In the genomic region with DNA sequence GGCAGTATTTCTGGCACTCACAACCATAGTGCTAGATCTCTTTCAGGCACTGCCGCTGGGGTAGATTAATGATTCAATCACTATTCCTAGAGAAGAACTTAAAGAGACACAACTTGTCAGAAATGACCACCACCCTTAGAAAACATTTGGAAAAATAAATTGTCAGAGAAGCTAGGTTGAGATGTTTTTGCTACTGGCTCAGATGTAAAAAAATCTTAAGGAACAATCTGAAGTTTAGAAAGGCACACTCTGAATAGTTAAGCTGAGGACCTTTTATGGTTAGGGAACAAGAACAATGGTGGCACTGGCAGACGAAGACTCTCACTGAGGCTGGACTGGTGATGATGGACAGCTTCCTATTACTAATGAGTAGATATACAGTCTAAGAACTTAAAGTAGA, we compare ENCODE assay signal across 35 mouse cellular contexts.
"Had no signal": no experiment of that assay in that cellular context is flagged by ENCODE, and none has a peak within 500 bp of the region (broad histone marks: within the 10 kb centered on the region; RNA-seq: fewer than 3 reads in every experiment).

No protein-coding gene starts in this region.

- DNase-seq: heart, postnatal 10 days; heart, postnatal 14 days; heart, postnatal 36 days; heart, postnatal 4 days; kidney, adult 11 months; kidney, adult 18-20 months; kidney, adult 2 months; kidney, adult 8-10 months; kidney, adult 9 months; kidney, postnatal 10 days; kidney, postnatal 14 days; kidney, postnatal 25 days; kidney, postnatal 36 days; kidney, postnatal 4 days; layer of hippocampus, adult 9-11 months; layer of hippocampus, postnatal 36 days had no signal

- H3K9ac ChIP-seq: heart, embryonic 12.5 days; heart, embryonic 13.5 days; heart, embryonic 15.5 days; hindbrain, embryonic 12.5 days; hindbrain, embryonic 13.5 days; hindbrain, embryonic 14.5 days; hindbrain, embryonic 15.5 days; intestine, embryonic 15.5 days; kidney, embryonic 15.5 days had no signal

- ATAC-seq: hindbrain, embryonic 16.5 days; hindbrain, postnatal 0 days; inflammation-experienced regulatory T-cells, adult 6 months; intestine, embryonic 15.5 days; intestine, embryonic 16.5 days; intestine, postnatal 0 days had no signal

- H3K27me3 ChIP-seq: heart, embryonic 12.5 days; heart, embryonic 13.5 days; heart, embryonic 15.5 days; hindbrain, embryonic 12.5 days; hindbrain, embryonic 13.5 days; hindbrain, embryonic 15.5 days; intestine, embryonic 15.5 days; kidney, embryonic 15.5 days had no signal

- H3K4me3 ChIP-seq: heart, embryonic 12.5 days; heart, embryonic 13.5 days; heart, embryonic 15.5 days; hindbrain, embryonic 10.5 days; hindbrain, embryonic 12.5 days; hindbrain, embryonic 13.5 days; hindbrain, embryonic 15.5 days; intestine, embryonic 15.5 days; kidney, embryonic 15.5 days; layer of hippocampus, adult 2 months; left cerebral cortex, adult 2 months had no signal

- H3K4me2 ChIP-seq: heart, embryonic 11.5 days; heart, embryonic 12.5 days; heart, embryonic 13.5 days; heart, embryonic 15.5 days; hindbrain, embryonic 12.5 days; hindbrain, embryonic 13.5 days; hindbrain, embryonic 14.5 days; hindbrain, embryonic 15.5 days; intestine, embryonic 15.5 days; kidney, embryonic 15.5 days had no signal

- H3K9me3 ChIP-seq: heart, embryonic 12.5 days; heart, embryonic 13.5 days; heart, embryonic 15.5 days; hindbrain, embryonic 10.5 days; hindbrain, embryonic 12.5 days; hindbrain, embryonic 13.5 days; hindbrain, embryonic 15.5 days; intestine, embryonic 15.5 days; kidney, embryonic 15.5 days had no signal

- H3K27ac ChIP-seq: heart, embryonic 13.5 days; heart, embryonic 15.5 days; hindbrain, embryonic 10.5 days; hindbrain, embryonic 12.5 days; hindbrain, embryonic 13.5 days; hindbrain, embryonic 14.5 days; hindbrain, embryonic 15.5 days; hindbrain, postnatal 0 days; intestine, embryonic 15.5 days; kidney, embryonic 15.5 days; kidney, postnatal 0 days; layer of hippocampus, adult 2 months; left cerebral cortex, adult 2 months had no signal

- H3K4me1 ChIP-seq: heart, embryonic 12.5 days; heart, embryonic 13.5 days; heart, embryonic 15.5 days; hindbrain, embryonic 10.5 days; hindbrain, embryonic 12.5 days; hindbrain, embryonic 13.5 days; hindbrain, embryonic 15.5 days; intestine, embryonic 15.5 days; kidney, embryonic 15.5 days had no signal
